Mouse (Mus musculus) liver, postnatal 0 days (tissue): ENCODE results near the gene Prss43. TPM values are rescaled to one million over a fixed set of nuclear protein-coding genes. Genes with fewer than 3 reads are reported as not detected.

Experiments used
- ATAC-seq: fragments of 200-750 bp; cut with Nextera tagmentation; 2 replicates; pipeline ENCODE4 v1.8.0; 2017; ENCODE audit warnings: mild to moderate bottlenecking, moderate library complexity
- DNase-seq: peaks from one replicate; pipeline ENCODE4 v3.0.0-alpha.2; 2016
- H3K27ac ChIP-seq: fragments of 300-500 bp; sonication (generic); 2 replicates; pipeline ENCODE4 v1.5.1; 2014; ENCODE audit warnings: antibody characterized with exemption, moderate library complexity, mild to moderate bottlenecking, low read depth
- H3K27me3 ChIP-seq: fragments of 300-500 bp; sonication (generic); 2 replicates; pipeline ENCODE4 v1.6.1; 2014; ENCODE audit warnings: low read length, control low read depth, mixed read lengths; ENCODE audit not compliant: insufficient read depth
- H3K36me3 ChIP-seq: fragments of 300-500 bp; sonication (generic); replicated peaks from 2 replicates; pipeline ENCODE4 v1.6.1; 2014; ENCODE audit warnings: mild to moderate bottlenecking, control low read depth, low read length, moderate library complexity, mixed read lengths; ENCODE audit not compliant: insufficient read depth
- H3K4me1 ChIP-seq: fragments of 300-500 bp; sonication (generic); 2 replicates; pipeline ENCODE4 v1.6.1; 2014; ENCODE audit warnings: antibody characterized with exemption, mild to moderate bottlenecking, control low read depth; ENCODE audit not compliant: insufficient read depth
- H3K4me2 ChIP-seq: fragments of 300-500 bp; sonication (generic); 2 replicates; pipeline ENCODE4 v1.6.1; 2014; ENCODE audit warnings: low read depth, mild to moderate bottlenecking, low read length, moderate library complexity, mixed read lengths
- H3K4me3 ChIP-seq: fragments of 300-500 bp; sonication (generic); 2 replicates; pipeline ENCODE4 v1.5.1; 2014; ENCODE audit warnings: low read depth, low read length
- H3K9ac ChIP-seq: fragments of 300-500 bp; sonication (generic); replicated peaks from 2 replicates; pipeline ENCODE4 v1.6.1; 2014; ENCODE audit warnings: mild to moderate bottlenecking, moderate library complexity
- H3K9me3 ChIP-seq: fragments of 300-500 bp; sonication (generic); 2 replicates; pipeline ENCODE4 v1.6.1; 2016; ENCODE audit warnings: mild to moderate bottlenecking, control low read depth, low read length, mixed read lengths
- CTCF ChIP-seq: sonication (generic); IDR thresholded peaks from 2 replicates; pipeline ENCODE4 v1.5.1; 2016; ENCODE audit warnings: antibody characterized with exemption, low read depth
- EP300 ChIP-seq: IDR thresholded peaks from 2 replicates; pipeline ENCODE4 v1.6.1; 2016; ENCODE audit warnings: antibody characterized with exemption, low read depth, mild to moderate bottlenecking
- WGBS: fragments of 180-500 bp; shearing (Covaris S2); extraction: QIAGEN DNeasy Blood & Tissue Kit; methylation state at CpG from one replicate; pipeline ENCODE4 v1.1.7; 2014; ENCODE audit not compliant: insufficient replicate concordance; 5-methylcytosine and 5-hydroxymethylcytosine counted together
- polyA plus RNA-seq: library from polyadenylated mRNA; unstranded; fragments of >200 nt; fragmentation: Nextera tagmentation; extraction: Ambion mirVana; gene quantifications from 2 replicates; pipeline ENCODE4 v1.2.1, GENCODE M21; 2015

Prss43 gene
- polyA plus RNA-seq, 1 experiment from 2014 or later = not detected

- no peaks in the 10 kb centered on the region for H3K4me1 ChIP-seq
- no peak within 1 kb of the TSS for H3K9ac ChIP-seq
- H3K27me3 ChIP-seq = no peaks in the 10 kb centered on the region
- DNase-seq (no peak), ATAC-seq (no peak)
- H3K27ac ChIP-seq = no peak within 1 kb of the TSS
- no peaks in the 10 kb centered on the region for H3K36me3 ChIP-seq
- H3K4me3 ChIP-seq = no peak within 1 kb of the TSS
- no peaks in the 10 kb centered on the region for H3K9me3 ChIP-seq
- no peak within 1 kb of the TSS for H3K4me2 ChIP-seq
- 74% methylated on average over 19 of the region's 19 CpGs for WGBS
- no peak for TF ChIP-seq EP300
- TF ChIP-seq CTCF = no peak
Observed at GRCm38 (mm10) chr9:110834411-110834810, 7.9 kb downstream of the Prss43 start, which contains the start of gene Prss45. Gene Prss45 (plus strand): TSS chr9:110834588.

GRCm38 (mm10) chr9:110834961-110835360, 8.5 kb downstream of the Prss43 start:
- no peak overlapping the region for H3K9ac ChIP-seq
- H3K4me2 ChIP-seq = no peak overlapping the region
- H3K9me3 ChIP-seq = no peaks in the 10 kb centered on the region
- H3K36me3 ChIP-seq = no peaks in the 10 kb centered on the region
- ATAC-seq (no peak), DNase-seq (no peak)
- TF ChIP-seq EP300 = no peak
- no peak overlapping the region for H3K4me3 ChIP-seq
- no peaks in the 10 kb centered on the region for H3K4me1 ChIP-seq
- H3K27me3 ChIP-seq = no peaks in the 10 kb centered on the region
- no peak overlapping the region for H3K27ac ChIP-seq
- 44% methylated on average over 10 of the region's 10 CpGs for WGBS

- H3K9me3 ChIP-seq = no peaks in the 10 kb centered on the region
- no peak for DNase-seq
- ATAC-seq = no peak
- H3K27me3 ChIP-seq = no peaks in the 10 kb centered on the region
- no peak overlapping the region for H3K4me2 ChIP-seq
- no peak overlapping the region for H3K9ac ChIP-seq
- no peak overlapping the region for H3K4me3 ChIP-seq
- H3K36me3 ChIP-seq = no peaks in the 10 kb centered on the region
- 64% methylated on average over 2 of the region's 2 CpGs for WGBS
- no peak overlapping the region for H3K27ac ChIP-seq
- peaks cover 4% of the 10 kb centered on the region for H3K4me1 ChIP-seq
- no peak for TF ChIP-seq EP300
- TF ChIP-seq CTCF = no peak
Observed at GRCm38 (mm10) chr9:110836112-110836511, 9.6 kb downstream of the Prss43 start.

GRCm38 (mm10) chr9:110840905-110841304, 14.4 kb downstream of the Prss43 start:
- peaks cover 9% of the 10 kb centered on the region for H3K4me1 ChIP-seq
- no peaks in the 10 kb centered on the region for H3K27me3 ChIP-seq
- H3K4me3 ChIP-seq = no peak overlapping the region
- no peaks in the 10 kb centered on the region for H3K9me3 ChIP-seq
- H3K27ac ChIP-seq = peak overlapping the region; percentile 30; the same call in 1 of the 2 replicates
- DNase-seq (no peak), ATAC-seq (no peak)
- no peaks in the 10 kb centered on the region for H3K36me3 ChIP-seq
- H3K4me2 ChIP-seq = no peak overlapping the region
- H3K9ac ChIP-seq = no peak overlapping the region
- TF ChIP-seq EP300 = no peak
- no peak for TF ChIP-seq CTCF
- WGBS = 69% methylated on average over 6 of the region's 6 CpGs

- peak; percentile 50 for ATAC-seq
Observed at GRCm38 (mm10) chr9:110841438-110841837, 14.9 kb downstream of the Prss43 start.

GRCm38 (mm10) chr9:110844206-110844605, 17.7 kb downstream of the Prss43 start, which contains the start of gene Prss46:
Gene Prss46 (plus strand): TSS chr9:110844506.
- 70% methylated on average over 10 of the region's 10 CpGs for WGBS
- no peak for ATAC-seq
- H3K27me3 ChIP-seq = no peaks in the 10 kb centered on the region
- DNase-seq = no peak
- H3K9ac ChIP-seq = no peak within 1 kb of the TSS
- H3K9me3 ChIP-seq = no peaks in the 10 kb centered on the region
- H3K36me3 ChIP-seq = no peaks in the 10 kb centered on the region
- TF ChIP-seq EP300 (no peak), CTCF (no peak)
- no peak within 1 kb of the TSS for H3K4me2 ChIP-seq
- no peak within 1 kb of the TSS for H3K4me3 ChIP-seq
- no peak within 1 kb of the TSS for H3K27ac ChIP-seq
- peaks cover 9% of the 10 kb centered on the region for H3K4me1 ChIP-seq

More at GRCm38 (mm10) chr9:110841438-110841837, 14.9 kb downstream of the Prss43 start:
- H3K36me3 ChIP-seq = no peaks in the 10 kb centered on the region
- peak overlapping the region; percentile 30; the same call in 1 of the 2 replicates for H3K27ac ChIP-seq
- H3K9ac ChIP-seq = no peak overlapping the region
- no peaks in the 10 kb centered on the region for H3K27me3 ChIP-seq
- H3K4me2 ChIP-seq = no peak overlapping the region
- peaks cover 9% of the 10 kb centered on the region for H3K4me1 ChIP-seq
- H3K9me3 ChIP-seq = no peaks in the 10 kb centered on the region
- no peak overlapping the region for H3K4me3 ChIP-seq
- no peak for TF ChIP-seq CTCF
- no peak for TF ChIP-seq EP300
- WGBS = 19% methylated on average over 2 of the region's 2 CpGs
- no peak for DNase-seq

GRCm38 (mm10) chr9:110849162-110849561, 22.7 kb downstream of the Prss43 start:
- DNase-seq (no peak), ATAC-seq (no peak)
- no peaks in the 10 kb centered on the region for H3K27me3 ChIP-seq
- H3K36me3 ChIP-seq = no peaks in the 10 kb centered on the region
- H3K4me3 ChIP-seq = no peak overlapping the region
- no peaks in the 10 kb centered on the region for H3K4me1 ChIP-seq
- H3K4me2 ChIP-seq = no peak overlapping the region
- no peak for TF ChIP-seq CTCF
- H3K9me3 ChIP-seq = no peaks in the 10 kb centered on the region
- no peak overlapping the region for H3K27ac ChIP-seq
- H3K9ac ChIP-seq = no peak overlapping the region
- 81% methylated on average over 7 of the region's 7 CpGs for WGBS
